Mouse (Mus musculus): ENCODE data around the gene Rpl3.

GRCm38 (mm10) chr15:80045749-80046148 lies 45.9 kb downstream of the Rpl3 start:
- TF ChIP-seq POLR2A (IDR thresholded peaks at IDR 0.05; ENCODE audit: borderline replicate concordance, insufficient read depth, low read length): no peak
- TF ChIP-seq CTCF (IDR thresholded peaks at IDR 0.05; ENCODE audit: borderline replicate concordance, insufficient read depth, low read depth, low read length): no peak

Measured in cerebellum, adult 2 months (tissue).